Mouse (Mus musculus) intestine, embryonic 16.5 days (tissue): ENCODE measurements around the gene Rbm28. TPM values are rescaled to one million over a fixed set of nuclear protein-coding genes. Genes with fewer than 3 reads are reported as not detected.

Source experiments
- ATAC-seq: fragments of 200-750 bp; cut with Nextera tagmentation; 2 replicates; pipeline ENCODE4 v1.8.0; 2017; ENCODE audit warnings: moderate TSS enrichment, moderate library complexity
- H3K27ac ChIP-seq: fragments of 300-500 bp; sonication (generic); 2 replicates; pipeline ENCODE4 v1.5.1; 2014; ENCODE audit warnings: mild to moderate bottlenecking, low read length
- H3K27me3 ChIP-seq: fragments of 300-500 bp; sonication (generic); replicated peaks from 2 replicates; pipeline ENCODE4 v1.6.1; 2014; ENCODE audit warnings: low read length, control low read depth, mixed read lengths; ENCODE audit not compliant: control insufficient read depth, insufficient read depth
- H3K36me3 ChIP-seq: fragments of 300-500 bp; sonication (generic); 2 replicates; pipeline ENCODE4 v1.6.1; 2014; ENCODE audit warnings: low read length, control low read depth; ENCODE audit not compliant: control insufficient read depth, insufficient read depth
- H3K4me1 ChIP-seq: fragments of 300-500 bp; sonication (generic); 2 replicates; pipeline ENCODE4 v1.6.1; 2014; ENCODE audit warnings: low read length, control low read depth, mixed read lengths; ENCODE audit not compliant: control insufficient read depth, insufficient read depth
- H3K4me2 ChIP-seq: fragments of 300-500 bp; sonication (generic); 2 replicates; pipeline ENCODE4 v1.6.1; 2014; ENCODE audit warnings: low read depth, low read length, control low read depth
- H3K4me3 ChIP-seq: fragments of 300-500 bp; sonication (generic); 2 replicates; pipeline ENCODE4 v1.5.1; 2014; ENCODE audit warnings: mild to moderate bottlenecking, low read length
- H3K9ac ChIP-seq: fragments of 300-500 bp; sonication (generic); 2 replicates; pipeline ENCODE4 v1.6.1; 2014; ENCODE audit warnings: low read depth, low read length
- H3K9me3 ChIP-seq: fragments of 300-500 bp; sonication (generic); 2 replicates; pipeline ENCODE4 v1.6.1; 2016; ENCODE audit warnings: low read length, control low read depth; ENCODE audit not compliant: control insufficient read depth
- WGBS: fragments of 180-500 bp; shearing (Covaris S2); extraction: QIAGEN DNeasy Blood & Tissue Kit; methylation state at CpG from one replicate; pipeline ENCODE4 v1.1.7; 2014; 5-methylcytosine and 5-hydroxymethylcytosine counted together
- polyA plus RNA-seq: library from polyadenylated mRNA; unstranded; fragments of >200 nt; fragmentation: Nextera tagmentation; extraction: Ambion mirVana; gene quantifications from 2 replicates; pipeline ENCODE4 v1.2.1, GENCODE M21; 2015

Rbm28 gene
- polyA plus RNA-seq, 1 experiment from 2014 or later = 23.5 TPM

DNA sequence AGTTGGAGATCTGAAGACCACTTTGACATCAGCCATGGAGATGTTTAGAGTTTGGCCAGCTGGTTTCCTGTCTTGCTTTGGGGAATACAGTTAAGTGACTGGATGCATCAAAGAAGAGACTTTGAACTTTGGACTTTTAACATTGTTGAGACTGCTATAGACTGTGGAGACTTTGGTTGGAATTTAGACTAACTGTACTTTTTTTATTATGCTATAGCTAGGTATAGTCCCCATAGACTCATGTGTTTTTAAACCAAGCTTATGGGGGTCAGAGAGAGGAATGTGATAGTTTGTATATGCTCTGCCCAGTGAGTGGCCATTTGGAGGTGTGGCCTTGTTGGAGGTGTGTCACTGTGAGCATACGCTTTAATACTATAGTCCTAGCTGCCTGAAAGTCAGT lies 14.8 kb downstream of the Rbm28 start:
- ATAC-seq = peak; percentile 52; the same call in 1 of the 2 replicates
- Histone ChIP-seq H3K9me3 (no peaks in the 10 kb centered on the region), H3K4me2 (no peak overlapping the region), H3K36me3 (0 out of 2 replicates have a peak, but pooled peaks cover 5% of the 10 kb centered on the region), H3K4me1 (0 out of 2 replicates have a peak, but pooled peaks cover 2% of the 10 kb centered on the region), H3K4me3 (no peak overlapping the region), H3K9ac (no peak overlapping the region), H3K27me3 (no peaks in the 10 kb centered on the region), H3K27ac (no peak overlapping the region)
- WGBS = 87% methylated on average over 1 of the region's 1 CpGs

DNA sequence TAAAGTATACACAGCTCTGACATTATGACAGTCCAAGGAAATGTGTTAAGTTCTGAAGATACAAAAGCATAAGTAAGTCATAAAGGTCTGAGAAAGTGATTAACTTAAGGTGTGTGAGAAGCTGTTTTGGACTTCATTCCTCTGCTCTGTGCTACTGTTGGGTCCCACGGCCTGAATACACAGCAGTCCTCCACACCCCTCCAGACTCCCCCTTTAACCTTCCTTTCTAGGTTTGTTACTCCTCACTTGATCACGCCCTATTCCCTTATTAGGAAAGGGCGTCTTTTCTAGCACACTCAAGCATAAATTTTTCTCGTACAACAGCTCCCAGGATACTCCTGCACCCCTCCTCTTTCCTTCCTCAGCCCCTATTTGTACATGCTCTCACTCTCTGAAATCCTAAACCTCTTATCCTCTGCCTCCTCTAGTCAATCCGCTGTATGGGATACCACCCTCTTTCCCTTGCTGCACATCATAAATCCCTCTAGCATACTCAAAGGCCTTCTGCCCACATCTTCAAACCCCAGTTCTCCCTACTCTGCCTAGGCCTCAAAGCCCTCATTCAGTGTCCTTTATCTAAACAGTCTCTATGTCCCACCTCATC lies 17.3 kb downstream of the Rbm28 start:
- no peak overlapping the region for H3K27ac ChIP-seq
- WGBS = 70% methylated on average over 5 of the region's 5 CpGs
- H3K4me1 ChIP-seq = 0 out of 2 replicates have a peak, but pooled peaks cover 2% of the 10 kb centered on the region
- no peak overlapping the region for H3K9ac ChIP-seq
- H3K4me2 ChIP-seq = no peak overlapping the region
- no peaks in the 10 kb centered on the region for H3K36me3 ChIP-seq
- no peak for ATAC-seq
- H3K4me3 ChIP-seq = no peak overlapping the region
- no peaks in the 10 kb centered on the region for H3K9me3 ChIP-seq
- no peaks in the 10 kb centered on the region for H3K27me3 ChIP-seq

DNA sequence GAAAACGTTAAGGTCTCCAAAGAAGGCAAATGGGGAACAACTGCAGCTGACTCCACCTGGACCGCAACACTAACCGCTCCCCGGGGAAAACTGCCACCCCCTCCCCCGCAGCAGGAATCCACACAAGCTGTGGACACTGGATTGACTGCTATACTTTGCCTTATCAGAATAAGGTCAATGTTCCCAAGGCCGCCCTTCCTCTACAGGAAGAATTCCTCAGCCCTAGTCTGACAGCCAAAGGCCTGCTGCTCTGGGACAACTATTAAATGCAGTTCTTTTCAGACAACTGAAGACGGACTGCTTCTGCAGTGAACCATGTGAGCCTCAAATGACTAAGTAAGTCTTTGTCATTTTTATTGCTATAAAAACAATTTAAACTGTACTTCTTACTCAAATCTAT lies 18.2 kb downstream of the Rbm28 start:
- Histone ChIP-seq H3K27me3 (no peaks in the 10 kb centered on the region), H3K4me1 (0 out of 2 replicates have a peak, but pooled peaks cover 2% of the 10 kb centered on the region), H3K4me2 (no peak overlapping the region), H3K36me3 (no peaks in the 10 kb centered on the region), H3K9me3 (no peaks in the 10 kb centered on the region), H3K4me3 (no peak overlapping the region), H3K27ac (no peak overlapping the region), H3K9ac (no peak overlapping the region)
- peak; percentile 76 for ATAC-seq
- 51% methylated on average over 7 of the region's 7 CpGs for WGBS

DNA sequence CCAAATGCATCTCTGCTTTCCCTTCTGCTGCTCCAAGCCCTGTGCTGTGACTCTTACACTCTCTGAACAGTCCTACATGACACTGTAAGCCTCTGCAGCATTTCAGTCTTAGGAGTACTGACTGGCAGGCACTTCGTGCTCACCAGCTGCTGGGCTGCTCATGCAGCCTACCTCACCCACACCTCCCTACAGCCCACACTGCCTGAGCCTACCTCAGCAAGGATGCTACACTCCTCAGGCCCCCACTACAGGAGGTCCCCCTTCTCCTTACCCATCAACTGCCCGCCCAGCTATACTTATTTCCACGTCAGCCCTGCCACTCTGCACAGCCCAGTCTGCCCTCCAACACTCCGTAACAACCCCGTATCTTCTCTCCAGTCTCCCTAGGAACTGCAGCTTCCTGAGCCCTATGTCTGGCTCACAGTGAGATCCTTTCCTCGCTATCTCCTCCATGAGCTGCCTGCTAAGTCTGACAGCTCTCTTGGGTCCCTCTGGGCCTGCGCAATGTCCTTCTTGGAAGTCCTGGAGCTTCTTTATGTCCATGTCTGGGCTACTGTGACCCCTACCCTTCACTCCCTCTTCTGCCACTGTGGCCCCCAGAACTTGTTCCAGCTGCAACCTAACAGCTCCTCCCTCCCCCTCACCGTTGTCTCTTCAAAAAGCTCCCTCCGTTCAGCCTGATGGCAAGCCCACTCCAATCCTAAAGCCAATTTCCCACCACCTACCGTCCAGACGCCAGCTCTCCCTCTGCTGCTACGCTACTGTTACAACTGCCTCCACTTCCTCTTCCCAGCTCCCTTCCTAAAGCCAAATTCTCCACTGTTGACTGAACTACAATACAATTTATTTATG lies 19.1 kb downstream of the Rbm28 start:
- H3K4me2 ChIP-seq = no peak overlapping the region
- ATAC-seq = no peak

DNA sequence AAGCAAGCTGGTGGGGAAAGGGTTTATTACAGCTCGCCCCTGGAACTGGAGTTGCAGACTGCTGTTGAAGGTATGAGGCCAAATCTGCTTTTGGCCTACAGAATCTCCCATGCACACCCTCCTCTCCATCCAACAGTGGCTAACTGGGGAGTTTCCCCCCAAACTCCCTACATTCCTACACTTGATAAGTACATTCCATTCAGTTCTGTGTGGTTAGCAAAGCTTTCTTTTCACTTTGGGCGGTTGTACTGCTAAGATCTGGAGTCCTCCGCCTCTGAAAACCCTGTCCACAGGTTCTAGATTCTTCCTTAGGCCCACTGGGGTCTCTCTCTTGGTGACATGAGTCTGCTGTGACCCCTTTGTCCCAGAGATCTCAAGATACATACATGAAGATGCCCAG lies 19.8 kb downstream of the Rbm28 start:
- Histone ChIP-seq H3K27ac (no peak overlapping the region), H3K9ac (no peak overlapping the region), H3K4me2 (no peak overlapping the region), H3K9me3 (no peaks in the 10 kb centered on the region), H3K36me3 (no peaks in the 10 kb centered on the region), H3K4me1 (0 out of 2 replicates have a peak, but pooled peaks cover 2% of the 10 kb centered on the region), H3K27me3 (no peaks in the 10 kb centered on the region), H3K4me3 (no peak overlapping the region)
- ATAC-seq = no peak
- 78% methylated on average over 3 of the region's 3 CpGs for WGBS

More for the DNA sequence above, 19.1 kb downstream of the Rbm28 start:
- Histone ChIP-seq H3K4me1 (0 out of 2 replicates have a peak, but pooled peaks cover 2% of the 10 kb centered on the region), H3K4me3 (no peak overlapping the region), H3K27ac (no peak overlapping the region), H3K27me3 (no peaks in the 10 kb centered on the region), H3K36me3 (no peaks in the 10 kb centered on the region), H3K9me3 (no peaks in the 10 kb centered on the region), H3K9ac (no peak overlapping the region)
- 59% methylated on average over 12 of the region's 12 CpGs for WGBS

DNA sequence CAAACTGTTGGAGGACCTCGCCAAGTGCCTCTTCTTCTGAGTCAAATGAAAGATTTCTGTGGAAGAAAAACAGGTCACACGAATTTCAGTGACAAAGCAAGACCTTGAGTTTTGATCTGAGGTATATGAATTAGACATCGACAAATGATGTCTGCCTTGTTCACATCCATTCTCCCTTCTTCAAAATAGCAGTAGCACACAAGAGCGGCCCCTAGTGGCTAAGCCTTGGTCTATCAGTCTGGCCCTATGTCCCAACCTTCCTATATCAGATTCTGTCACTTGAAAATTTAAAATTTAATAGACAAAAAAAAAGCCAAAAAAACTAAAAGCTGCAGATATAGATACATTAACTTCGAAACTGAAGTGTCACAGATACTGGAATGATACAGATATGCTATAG lies 21.2 kb downstream of the Rbm28 start:
- ATAC-seq = no peak
- no peak overlapping the region for H3K27ac ChIP-seq
- H3K9ac ChIP-seq = no peak overlapping the region
- WGBS = 48% methylated on average over 5 of the region's 5 CpGs
- no peaks in the 10 kb centered on the region for H3K27me3 ChIP-seq
- no peak overlapping the region for H3K4me3 ChIP-seq
- no peaks in the 10 kb centered on the region for H3K36me3 ChIP-seq
- H3K4me2 ChIP-seq = no peak overlapping the region
- H3K4me1 ChIP-seq = 0 out of 2 replicates have a peak, but pooled peaks cover 2% of the 10 kb centered on the region
- no peaks in the 10 kb centered on the region for H3K9me3 ChIP-seq

DNA sequence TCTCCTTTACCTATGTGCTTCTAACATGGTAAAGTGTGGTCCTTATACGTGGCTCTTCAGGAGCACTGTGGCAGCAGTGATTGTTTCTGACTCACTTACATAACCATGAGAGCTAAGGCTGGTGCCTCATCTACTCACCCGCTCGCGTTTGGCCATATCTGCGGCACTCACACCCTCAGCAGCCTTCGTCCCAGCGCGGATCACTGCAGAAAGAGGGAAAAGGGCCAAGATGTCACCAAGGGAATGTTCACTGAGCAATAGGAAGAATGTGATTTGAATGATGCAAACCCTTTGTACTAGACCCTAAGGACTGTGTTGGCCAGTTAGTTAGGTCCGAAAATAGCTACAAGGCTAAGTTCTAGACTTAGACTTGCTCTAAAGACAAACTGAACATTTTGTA lies 27.4 kb downstream of the Rbm28 start:
- H3K9ac ChIP-seq = no peak overlapping the region
- H3K4me2 ChIP-seq = no peak overlapping the region
- H3K27ac ChIP-seq = no peak overlapping the region
- no peaks in the 10 kb centered on the region for H3K27me3 ChIP-seq
- WGBS = 94% methylated on average over 9 of the region's 9 CpGs
- no peak for ATAC-seq
- no peaks in the 10 kb centered on the region for H3K4me1 ChIP-seq
- no peak overlapping the region for H3K4me3 ChIP-seq
- peaks cover 7% of the 10 kb centered on the region for H3K36me3 ChIP-seq
- no peaks in the 10 kb centered on the region for H3K9me3 ChIP-seq

DNA sequence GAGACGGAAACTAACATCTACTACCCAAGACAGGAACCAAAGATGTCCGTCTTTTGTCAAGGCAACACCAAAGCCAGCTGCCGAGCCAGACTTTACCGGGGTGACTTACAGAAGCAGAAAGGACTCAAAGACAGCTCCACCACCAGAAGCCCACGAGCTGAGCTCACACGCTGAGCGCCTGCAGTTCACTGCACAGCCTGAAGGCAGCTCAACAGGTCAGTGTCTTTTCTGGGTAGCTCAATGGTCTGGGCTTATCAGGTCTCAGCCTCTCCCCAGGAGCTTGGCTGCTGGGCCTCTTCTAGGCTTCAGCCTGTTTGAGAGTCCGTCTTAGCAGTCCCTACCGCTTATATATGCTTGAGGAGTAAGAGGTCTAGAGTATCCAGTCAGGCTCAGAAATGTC lies 31.7 kb downstream of the Rbm28 start:
- 88% methylated on average over 9 of the region's 9 CpGs for WGBS
- H3K36me3 ChIP-seq = peaks cover 8% of the 10 kb centered on the region
- H3K9ac ChIP-seq = no peak overlapping the region
- H3K27me3 ChIP-seq = no peaks in the 10 kb centered on the region
- no peak overlapping the region for H3K4me3 ChIP-seq
- no peak overlapping the region for H3K27ac ChIP-seq
- H3K9me3 ChIP-seq = no peaks in the 10 kb centered on the region
- no peaks in the 10 kb centered on the region for H3K4me1 ChIP-seq
- no peak overlapping the region for H3K4me2 ChIP-seq
- ATAC-seq = no peak

DNA sequence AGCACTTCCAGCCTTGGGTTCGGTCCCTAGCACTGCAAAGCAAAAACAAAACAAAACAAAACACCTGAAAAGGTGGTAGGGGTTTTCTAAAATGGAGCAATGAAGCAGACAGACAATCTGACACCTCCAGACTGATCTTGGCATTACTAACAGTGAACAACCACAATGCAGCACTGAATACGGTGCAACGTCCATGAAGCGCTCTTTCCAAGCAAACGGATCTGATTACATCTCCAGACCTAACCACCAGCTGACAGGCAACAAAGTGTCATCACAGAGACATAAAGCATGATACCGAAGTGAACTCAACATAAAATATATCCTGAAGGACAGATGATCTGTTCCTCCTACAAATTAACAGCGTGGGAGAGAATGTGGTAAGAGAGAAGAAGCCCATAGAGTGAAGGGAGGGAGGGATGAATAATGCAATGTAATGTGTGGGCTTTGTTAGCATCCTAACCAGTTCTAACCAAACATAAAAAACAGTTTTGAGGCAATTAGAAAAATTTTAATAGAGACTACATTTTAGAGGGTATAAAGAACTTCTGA lies 37.9 kb downstream of the Rbm28 start:
- H3K9me3 ChIP-seq = no peaks in the 10 kb centered on the region
- H3K36me3 ChIP-seq = peaks cover 9% of the 10 kb centered on the region
- no peak for ATAC-seq
- no peak overlapping the region for H3K4me2 ChIP-seq
- H3K27me3 ChIP-seq = no peaks in the 10 kb centered on the region
- H3K9ac ChIP-seq = no peak overlapping the region
- H3K4me1 ChIP-seq = no peaks in the 10 kb centered on the region
- no peak overlapping the region for H3K4me3 ChIP-seq
- H3K27ac ChIP-seq = no peak overlapping the region
- 90% methylated on average over 7 of the region's 7 CpGs for WGBS
